Mouse (Mus musculus): Measurements from ENCODE around the gene Rassf5.

DNA sequence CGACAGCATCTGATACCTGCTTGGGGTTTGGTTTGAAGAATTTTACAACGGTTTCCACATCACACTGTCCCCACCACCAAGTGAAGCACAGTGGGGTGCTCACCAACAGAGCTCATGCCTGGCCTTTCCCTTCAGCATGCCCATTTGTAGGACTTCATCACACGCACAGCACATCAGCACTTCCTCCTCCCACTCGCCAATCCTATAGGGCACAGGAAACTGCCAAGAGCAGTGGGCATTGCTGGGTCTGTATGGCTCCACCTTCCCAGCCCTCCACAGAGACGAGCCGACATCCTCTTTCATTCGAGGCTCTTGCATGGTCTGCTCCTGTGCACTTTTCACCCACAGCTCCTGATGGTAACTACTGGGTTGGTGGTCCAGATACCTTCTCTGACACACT lies 61.9 kb downstream of the Rassf5 start:
- TF ChIP-seq CTCF (IDR thresholded peaks at IDR 0.05; ENCODE audit: low read depth) (no peak), EP300 (optimal IDR thresholded peaks at IDR 0.05) (no peak)
